Mouse (Mus musculus) ES-E14 (cell line): Measurements from ENCODE around the gene Blvra.

Experiments used
- CHD2 ChIP-seq: IDR thresholded peaks from 2 replicates; pipeline ENCODE4 v1.6.1; 2014; ENCODE audit warnings: mild to moderate bottlenecking, low read depth, low read length, inconsistent platforms
- ZC3H11A ChIP-seq: IDR thresholded peaks from 2 replicates; pipeline ENCODE4 v1.6.1; 2012; ENCODE audit warnings: low read depth, mild to moderate bottlenecking, inconsistent platforms, low read length, borderline replicate concordance
- ZNF384 ChIP-seq: IDR thresholded peaks from 2 replicates; pipeline ENCODE4 v1.6.1; 2012; ENCODE audit warnings: low read depth, low read length, inconsistent platforms

GRCm38 (mm10) chr2:127068806-127069205 lies 1.7 kb upstream of the Blvra start:
- TF ChIP-seq ZNF384 (no peak), ZC3H11A (no peak), CHD2 (no peak)
